Mouse (Mus musculus) kidney, adult 2 months (tissue): Measurements from ENCODE around the gene Serf1.

Source experiments
- CTCF ChIP-seq: fragments of 200-500 bp; conservative IDR thresholded peaks from 2 replicates; pipeline ENCODE4 v1.5.1; 2011; ENCODE audit warnings: low read depth, mild to moderate bottlenecking, control low read depth, low read length, moderate library complexity, mixed read lengths; ENCODE audit not compliant: insufficient read depth, insufficient read length
- POLR2A ChIP-seq: fragments of 200-500 bp; IDR thresholded peaks from one replicate; pipeline ENCODE4 v1.6.1; 2011; ENCODE audit warnings: low read depth, low read length, control low read depth

DNA sequence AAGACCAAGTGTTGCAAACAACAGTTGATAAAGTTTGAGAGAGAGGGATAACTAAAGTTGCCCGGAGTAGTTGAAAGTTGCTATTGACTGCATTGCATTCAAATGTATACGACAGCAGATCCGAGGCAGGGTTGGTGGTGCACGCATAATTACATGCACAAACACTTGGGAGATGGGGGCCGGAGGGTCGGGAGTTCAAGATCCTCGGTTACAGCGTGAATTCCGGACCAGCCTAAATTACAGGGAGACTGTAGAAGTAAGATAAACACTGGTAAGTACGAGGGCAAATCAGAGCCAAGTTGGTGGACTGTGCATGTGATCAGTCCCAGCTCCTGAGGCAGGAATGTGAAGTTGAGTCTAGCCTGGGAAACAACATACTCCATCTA is 17.4 kb downstream of the Serf1 start:
- no peak for TF ChIP-seq CTCF
- no peak for TF ChIP-seq POLR2A
